Mouse (Mus musculus) layer of hippocampus, postnatal 36 days (tissue): ENCODE measurements at regions not wholly inside any gene's neighbourhood (a gene's known extent, or its start where the extent isn't known, plus 50 kb on each side); places are given as distances from the start of the nearest gene placed in this dataset.

Experiments used
- DNase-seq, 2 experiments: peaks; one replicate each; pipeline ENCODE4 v3.0.0; 2022

GRCm38 (mm10) chr15:51403581-51403980 is 2481.1 kb upstream of the Gm7489 start:
- DNase-seq, result no peak

- DNase-seq, result no peak
Observed at GRCm38 (mm10) chr15:51409791-51410308, 2474.9 kb upstream of the Gm7489 start.

GRCm38 (mm10) chr15:51411966-51412365 is 2472.7 kb upstream of the Gm7489 start:
- DNase-seq, result no peak

GRCm38 (mm10) chr15:51442606-51443005 is 2442.1 kb upstream of the Gm7489 start:
- no peak for DNase-seq

- DNase-seq, result no peak
Observed at GRCm38 (mm10) chr15:51469895-51470294, 2414.8 kb upstream of the Gm7489 start.

GRCm38 (mm10) chr15:51471143-51471542 is 2413.6 kb upstream of the Gm7489 start:
- DNase-seq, result no peak

- DNase-seq, result no peak
Observed at GRCm38 (mm10) chr15:51472049-51472448, 2412.7 kb upstream of the Gm7489 start.

- no peak for DNase-seq
Observed at GRCm38 (mm10) chr15:51481856-51482255, 2402.8 kb upstream of the Gm7489 start.

GRCm38 (mm10) chr15:51484207-51484606 is 2400.5 kb upstream of the Gm7489 start:
- no peak for DNase-seq

GRCm38 (mm10) chr15:51485554-51485953 is 2399.2 kb upstream of the Gm7489 start:
- no peak for DNase-seq

- DNase-seq, result no peak
Observed at GRCm38 (mm10) chr15:51502058-51502741, 2382.5 kb upstream of the Gm7489 start.

- no peak for DNase-seq
Observed at GRCm38 (mm10) chr15:51502742-51503270, 2381.9 kb upstream of the Gm7489 start.

GRCm38 (mm10) chr15:51503341-51503740 is 2381.4 kb upstream of the Gm7489 start:
- no peak for DNase-seq

- no peak for DNase-seq
Observed at GRCm38 (mm10) chr15:51504016-51504760, 2380.5 kb upstream of the Gm7489 start.

- no peak for DNase-seq
Observed at GRCm38 (mm10) chr15:51504789-51505188, 2379.9 kb upstream of the Gm7489 start.

GRCm38 (mm10) chr15:51507126-51507525 is 2377.6 kb upstream of the Gm7489 start:
- DNase-seq, result no peak

GRCm38 (mm10) chr15:51511319-51511718 is 2373.4 kb upstream of the Gm7489 start:
- no peak for DNase-seq

- DNase-seq, result no peak
Observed at GRCm38 (mm10) chr15:51536317-51536716, 2348.4 kb upstream of the Gm7489 start.

- no peak for DNase-seq
Observed at GRCm38 (mm10) chr15:51551216-51551775, 2333.4 kb upstream of the Gm7489 start.

- DNase-seq, result no peak
Observed at GRCm38 (mm10) chr15:51558215-51558614, 2326.5 kb upstream of the Gm7489 start.

- no peak for DNase-seq
Observed at GRCm38 (mm10) chr15:51565543-51565942, 2319.2 kb upstream of the Gm7489 start.

- DNase-seq, result no peak
Observed at GRCm38 (mm10) chr15:51570631-51571030, 2314.1 kb upstream of the Gm7489 start.

GRCm38 (mm10) chr15:51574538-51575105 is 2310.1 kb upstream of the Gm7489 start:
- no peak for DNase-seq
